Mouse (Mus musculus): ENCODE results near the gene Trpm6.

DNA sequence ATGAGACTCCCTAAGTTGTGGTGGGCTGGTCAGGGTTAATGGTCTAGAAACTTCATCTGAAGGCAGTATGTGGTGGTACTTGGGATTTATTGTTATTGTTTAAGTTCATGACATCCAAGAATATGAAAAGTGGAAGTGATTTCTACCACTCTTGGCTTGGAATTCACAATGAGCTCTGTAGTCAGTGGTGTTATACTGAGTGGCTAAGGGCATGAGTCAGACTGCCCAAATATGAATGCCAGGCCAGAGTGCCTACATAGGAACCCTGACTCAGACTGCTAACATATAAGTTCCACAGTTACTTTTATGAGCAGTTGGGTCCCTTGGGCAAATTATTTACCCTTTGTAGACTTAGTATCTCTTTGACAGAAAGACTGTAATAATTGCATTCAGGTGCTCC lies 7.4 kb downstream of the Trpm6 start:
- TF ChIP-seq CTCF (IDR thresholded peaks at IDR 0.05): no peak
- peak; percentile 66 for TF ChIP-seq EP300 (IDR thresholded peaks at IDR 0.05)

All from lung, postnatal 0 days (tissue).